Mouse (Mus musculus): ENCODE measurements at regions not wholly inside any gene's neighbourhood (a gene's known extent, or its start where the extent isn't known, plus 50 kb on each side); places are given as distances from the start of the nearest gene placed in this dataset.
"Not testable (repeated sequence)": the region's sequence is repeated elsewhere in the genome, so short reads cannot be mapped to it uniquely, and the experiment has no call there.

- intact Hi-C loops (cut with DNase I), result not testable (repeated sequence)
- DNase-seq, result peak; percentile 0 to 7
Observed at GRCm38 (mm10) chr12:22623205-22623604, 1156.9 kb downstream of the Gm10330 start.

All from heart, postnatal 14 days (tissue).